Mouse (Mus musculus): ENCODE measurements around the gene Myadml2. TPM values are rescaled to one million over a fixed set of nuclear protein-coding genes. Genes with fewer than 3 reads are reported as not detected.

The Myadml2 gene
- total RNA-seq, 2 experiments from 2014 or later, result 1.9 TPM; not detected in 1

- no peak for ATAC-seq (replicated peaks; ENCODE audit: poor library complexity, severe bottlenecking)
Observed at GRCm38 (mm10) chr11:120615167-120615566, 32.8 kb downstream of the Myadml2 start.

- no peak for ATAC-seq (replicated peaks; ENCODE audit: poor library complexity, severe bottlenecking)
Observed at GRCm38 (mm10) chr11:120613976-120614375, 34.0 kb downstream of the Myadml2 start.

GRCm38 (mm10) chr11:120613481-120613972 is 34.4 kb downstream of the Myadml2 start:
- no peak for ATAC-seq (replicated peaks; ENCODE audit: poor library complexity, severe bottlenecking)

- ATAC-seq (replicated peaks; ENCODE audit: poor library complexity, severe bottlenecking), result peak; percentile 67
Observed at GRCm38 (mm10) chr11:120612763-120613162, 35.2 kb downstream of the Myadml2 start.

GRCm38 (mm10) chr11:120610477-120611046 is 37.4 kb downstream of the Myadml2 start:
- ATAC-seq (replicated peaks; ENCODE audit: poor library complexity, severe bottlenecking), result no peak

GRCm38 (mm10) chr11:120609250-120609649 is 38.7 kb downstream of the Myadml2 start:
- no peak for ATAC-seq (replicated peaks; ENCODE audit: poor library complexity, severe bottlenecking)

GRCm38 (mm10) chr11:120608241-120609034 is 39.5 kb downstream of the Myadml2 start, which contains the start of gene Npb:
Gene Npb (plus strand): TSS chr11:120608477.
- ATAC-seq (replicated peaks; ENCODE audit: poor library complexity, severe bottlenecking), result no peak

GRCm38 (mm10) chr11:120606764-120607163 is 41.2 kb downstream of the Myadml2 start:
- no peak for ATAC-seq (replicated peaks; ENCODE audit: poor library complexity, severe bottlenecking)

- no peak for ATAC-seq (replicated peaks; ENCODE audit: poor library complexity, severe bottlenecking)
Observed at GRCm38 (mm10) chr11:120605667-120606066, 42.3 kb downstream of the Myadml2 start.

- no peak for ATAC-seq (replicated peaks; ENCODE audit: poor library complexity, severe bottlenecking)
Observed at GRCm38 (mm10) chr11:120603545-120603944, 44.4 kb downstream of the Myadml2 start.

- no peak for ATAC-seq (replicated peaks; ENCODE audit: poor library complexity, severe bottlenecking)
Observed at GRCm38 (mm10) chr11:120600716-120601115, 47.2 kb downstream of the Myadml2 start.

- ATAC-seq (replicated peaks; ENCODE audit: poor library complexity, severe bottlenecking), result no peak
Observed at GRCm38 (mm10) chr11:120598990-120599549, 48.9 kb downstream of the Myadml2 start.

- ATAC-seq (replicated peaks; ENCODE audit: poor library complexity, severe bottlenecking), result peak; percentile 91
Observed at GRCm38 (mm10) chr11:120598283-120598989, 49.5 kb downstream of the Myadml2 start, which contains the start of the genes Alyref and Anapc11. Gene Alyref (minus strand): TSS chr11:120598365. Gene Anapc11 (plus strand): TSS chr11:120598421.

GRCm38 (mm10) chr11:120597240-120598235 is 50.4 kb downstream of the Myadml2 start:
- 0 out of 2 replicates have a peak, but pooled peaks have one; percentile 4 for ATAC-seq (replicated peaks; ENCODE audit: poor library complexity, severe bottlenecking)

Other genes with a start within 250 kb of the Myadml2 start
Only the 30 nearest of the 32 such genes appear.
- not detected in 2 replicates for gene Pde6g, start 194.7 kb downstream of the Myadml2 start, total RNA-seq (2014; fragmentation: Nextera tagmentation)
- not detected in 2 replicates for gene Pde6g, start 194.7 kb downstream of the Myadml2 start, total RNA-seq (2017)
- 7.9 and 8.6 TPM in 2 replicates for gene Oxld1, start 190.1 kb downstream of the Myadml2 start, total RNA-seq (2014; fragmentation: Nextera tagmentation)
- 12.8 and 19.5 TPM in 2 replicates for gene Oxld1, start 190.1 kb downstream of the Myadml2 start, total RNA-seq (2017)
- gene Ccdc137, start 190.0 kb downstream of the Myadml2 start, total RNA-seq (2014; fragmentation: Nextera tagmentation), result 35.6 and 43.0 TPM in 2 replicates
- gene Ccdc137, start 190.0 kb downstream of the Myadml2 start, total RNA-seq (2017), result 39.4 and 57.7 TPM in 2 replicates
- gene Arl16, start 180.6 kb downstream of the Myadml2 start, total RNA-seq (2014; fragmentation: Nextera tagmentation), result 11.7 and 15.1 TPM in 2 replicates
- gene Arl16, start 180.6 kb downstream of the Myadml2 start, total RNA-seq (2017), result 19.2 and 22.4 TPM in 2 replicates
- 113 and 121 TPM in 2 replicates for gene Mrpl12, start 163.5 kb downstream of the Myadml2 start, total RNA-seq (2014; fragmentation: Nextera tagmentation)
- 131 and 159 TPM in 2 replicates for gene Mrpl12, start 163.5 kb downstream of the Myadml2 start, total RNA-seq (2017)
- 20.6 and 21.3 TPM in 2 replicates for gene Slc25a10, start 156.3 kb downstream of the Myadml2 start, total RNA-seq (2014; fragmentation: Nextera tagmentation)
- gene Slc25a10, start 156.3 kb downstream of the Myadml2 start, total RNA-seq (2017), result 20.5 and 26.2 TPM in 2 replicates
- gene Gcgr, start 117.5 kb downstream of the Myadml2 start, total RNA-seq (2014; fragmentation: Nextera tagmentation), result not detected in 2 replicates
- not detected in 2 replicates for gene Gcgr, start 117.5 kb downstream of the Myadml2 start, total RNA-seq (2017)
- 64.7 and 75.8 TPM in 2 replicates for gene Mcrip1, start 98.4 kb downstream of the Myadml2 start, total RNA-seq (2014; fragmentation: Nextera tagmentation)
- 23.1 and 23.4 TPM in 2 replicates for gene Mcrip1, start 98.4 kb downstream of the Myadml2 start, total RNA-seq (2017)
- not detected in 2 replicates for gene Ppp1r27, start 97.0 kb downstream of the Myadml2 start, total RNA-seq (2014; fragmentation: Nextera tagmentation)
- not detected in 2 replicates for gene Ppp1r27, start 97.0 kb downstream of the Myadml2 start, total RNA-seq (2017)
- 864 and 921 TPM in 2 replicates for gene P4hb, start 74.9 kb downstream of the Myadml2 start, total RNA-seq (2014; fragmentation: Nextera tagmentation)
- gene P4hb, start 74.9 kb downstream of the Myadml2 start, total RNA-seq (2017), result 1,372 and 1,702 TPM in 2 replicates
- gene Arhgdia, start 66.5 kb downstream of the Myadml2 start, total RNA-seq (2014; fragmentation: Nextera tagmentation), result 514 and 552 TPM in 2 replicates
- 163 and 168 TPM in 2 replicates for gene Arhgdia, start 66.5 kb downstream of the Myadml2 start, total RNA-seq (2017)
- 161 and 171 TPM in 2 replicates for gene Alyref, start 49.8 kb downstream of the Myadml2 start, total RNA-seq (2014; fragmentation: Nextera tagmentation)
- 315 and 430 TPM in 2 replicates for gene Alyref, start 49.8 kb downstream of the Myadml2 start, total RNA-seq (2017)
- gene Anapc11, start 49.7 kb downstream of the Myadml2 start, total RNA-seq (2014; fragmentation: Nextera tagmentation), result 80.9 and 96.2 TPM in 2 replicates
- 26.9 and 27.0 TPM in 2 replicates for gene Anapc11, start 49.7 kb downstream of the Myadml2 start, total RNA-seq (2017)
- not detected in 2 replicates for gene Npb, start 39.7 kb downstream of the Myadml2 start, total RNA-seq (2014; fragmentation: Nextera tagmentation)
- not detected in 2 replicates for gene Npb, start 39.7 kb downstream of the Myadml2 start, total RNA-seq (2017)
- gene Pcyt2, start 30.2 kb downstream of the Myadml2 start, total RNA-seq (2014; fragmentation: Nextera tagmentation), result 48.1 and 70.3 TPM in 2 replicates
- 21.9 and 35.5 TPM in 2 replicates for gene Pcyt2, start 30.2 kb downstream of the Myadml2 start, total RNA-seq (2017)
- gene Sirt7, start 22.9 kb downstream of the Myadml2 start, total RNA-seq (2014; fragmentation: Nextera tagmentation), result 66.1 and 81.1 TPM in 2 replicates
- 57.4 and 75.0 TPM in 2 replicates for gene Sirt7, start 22.9 kb downstream of the Myadml2 start, total RNA-seq (2017)
- 28.7 and 37.0 TPM in 2 replicates for gene Mafg, start 14.6 kb downstream of the Myadml2 start, total RNA-seq (2014; fragmentation: Nextera tagmentation)
- 30.2 and 36.6 TPM in 2 replicates for gene Mafg, start 14.6 kb downstream of the Myadml2 start, total RNA-seq (2017)
- gene Pycr1, start 4.4 kb downstream of the Myadml2 start, total RNA-seq (2014; fragmentation: Nextera tagmentation), result 14.6 and 15.9 TPM in 2 replicates
- gene Pycr1, start 4.4 kb downstream of the Myadml2 start, total RNA-seq (2017), result 4.6 and 8.9 TPM in 2 replicates
- not detected in 2 replicates for gene Notum, start 13.0 kb upstream of the Myadml2 start, total RNA-seq (2014; fragmentation: Nextera tagmentation)
- gene Notum, start 13.0 kb upstream of the Myadml2 start, total RNA-seq (2017), result not detected in 2 replicates
- gene Aspscr1, start 24.8 kb upstream of the Myadml2 start, total RNA-seq (2014; fragmentation: Nextera tagmentation), result 44.6 and 84.7 TPM in 2 replicates
- 29.0 and 33.5 TPM in 2 replicates for gene Aspscr1, start 24.8 kb upstream of the Myadml2 start, total RNA-seq (2017)
- 99.2 and 129 TPM in 2 replicates for gene Cenpx, start 65.6 kb upstream of the Myadml2 start, total RNA-seq (2014; fragmentation: Nextera tagmentation)
- gene Cenpx, start 65.6 kb upstream of the Myadml2 start, total RNA-seq (2017), result 110 and 151 TPM in 2 replicates
- gene Lrrc45, start 65.8 kb upstream of the Myadml2 start, total RNA-seq (2014; fragmentation: Nextera tagmentation), result 16.7 and 35.0 TPM in 2 replicates
- 30.6 and 46.2 TPM in 2 replicates for gene Lrrc45, start 65.8 kb upstream of the Myadml2 start, total RNA-seq (2017)
- gene Rac3, start 73.3 kb upstream of the Myadml2 start, total RNA-seq (2014; fragmentation: Nextera tagmentation), result 2.1 and 5.1 TPM in 2 replicates
- gene Rac3, start 73.3 kb upstream of the Myadml2 start, total RNA-seq (2017), result 1.1 TPM in 2 replicates
- 15.9 and 24.1 TPM in 2 replicates for gene Dcxr, start 79.1 kb upstream of the Myadml2 start, total RNA-seq (2014; fragmentation: Nextera tagmentation)
- 14.5 and 18.6 TPM in 2 replicates for gene Dcxr, start 79.1 kb upstream of the Myadml2 start, total RNA-seq (2017)
- gene Cbr2, start 84.0 kb upstream of the Myadml2 start, total RNA-seq (2014; fragmentation: Nextera tagmentation), result not detected in 2 replicates
- not detected in 2 replicates for gene Cbr2, start 84.0 kb upstream of the Myadml2 start, total RNA-seq (2017)
- 12.8 and 179 TPM in 2 replicates for gene Hmga1b, start 114.6 kb upstream of the Myadml2 start, total RNA-seq (2014; fragmentation: Nextera tagmentation)
- gene Hmga1b, start 114.6 kb upstream of the Myadml2 start, total RNA-seq (2017), result 16.3 and 157 TPM in 2 replicates
- 23.8 TPM in 2 replicates for gene Rfng, start 136.0 kb upstream of the Myadml2 start, total RNA-seq (2014; fragmentation: Nextera tagmentation)
- 3.1 and 4.7 TPM in 2 replicates for gene Rfng, start 136.0 kb upstream of the Myadml2 start, total RNA-seq (2017)
- gene Gps1, start 136.1 kb upstream of the Myadml2 start, total RNA-seq (2014; fragmentation: Nextera tagmentation), result 82.5 and 83.6 TPM in 2 replicates
- 91.8 and 116 TPM in 2 replicates for gene Gps1, start 136.1 kb upstream of the Myadml2 start, total RNA-seq (2017)
- gene Dus1l, start 148.2 kb upstream of the Myadml2 start, total RNA-seq (2014; fragmentation: Nextera tagmentation), result 48.2 and 60.7 TPM in 2 replicates
- gene Dus1l, start 148.2 kb upstream of the Myadml2 start, total RNA-seq (2017), result 63.0 and 74.8 TPM in 2 replicates
- gene Fasn, start 176.4 kb upstream of the Myadml2 start, total RNA-seq (2014; fragmentation: Nextera tagmentation), result 79.3 and 146 TPM in 2 replicates
- gene Fasn, start 176.4 kb upstream of the Myadml2 start, total RNA-seq (2017), result 45.2 and 59.7 TPM in 2 replicates